Mouse (Mus musculus): ENCODE results near the gene Hpse2. TPM values are rescaled to one million over a fixed set of nuclear protein-coding genes. Genes with fewer than 3 reads are reported as not detected.
"Not testable (repeated sequence)": the region's sequence is repeated elsewhere in the genome, so short reads cannot be mapped to it uniquely, and the experiment has no call there.

Hpse2 gene
- polyA plus RNA-seq, 1 experiment from 2014 or later = 0.73 TPM

- Histone ChIP-seq H3K27me3 (ENCODE audit: control insufficient read depth, insufficient read depth, low read length) (peaks cover 59% of the 10 kb centered on the region), H3K4me2 (replicated peaks; ENCODE audit: low read depth, low read length) (peak overlapping the region; percentile 36), H3K4me3 (ENCODE audit: low read depth, low read length) (peak overlapping the region; percentile 23), H3K9me3 (ENCODE audit: control insufficient read depth, low read length) (no peaks in the 10 kb centered on the region), H3K27ac (ENCODE audit: low read depth, low read length) (no peak overlapping the region), H3K36me3 (ENCODE audit: control insufficient read depth, insufficient read depth, low read length) (no peaks in the 10 kb centered on the region), H3K4me1 (replicated peaks; ENCODE audit: control insufficient read depth, insufficient read depth, low read length) (peaks cover 8% of the 10 kb centered on the region), H3K9ac (ENCODE audit: low read depth, low read length) (no peak overlapping the region)
- peak; percentile 68 for DNase-seq (ENCODE audit: low spot score)
- 1% methylated on average over 48 of the region's 48 CpGs for WGBS
- no peak for ATAC-seq (ENCODE audit: low FRiP score)
Measured at GRCm38 (mm10) chr19:43386041-43386952, 1.9 kb downstream of the Hpse2 start.

GRCm38 (mm10) chr19:43385451-43385850 lies 2.7 kb downstream of the Hpse2 start:
- H3K27ac ChIP-seq (ENCODE audit: low read depth, low read length) = no peak overlapping the region
- peaks cover 59% of the 10 kb centered on the region for H3K27me3 ChIP-seq (ENCODE audit: control insufficient read depth, insufficient read depth, low read length)
- H3K9me3 ChIP-seq (ENCODE audit: control insufficient read depth, low read length) = no peaks in the 10 kb centered on the region
- DNase-seq (ENCODE audit: low spot score) (no peak), ATAC-seq (ENCODE audit: low FRiP score) (no peak)
- WGBS = 3% methylated on average over 13 of the region's 13 CpGs
- H3K4me2 ChIP-seq (replicated peaks; ENCODE audit: low read depth, low read length) = peak overlapping the region; percentile 32; the same call in 1 of the 2 replicates
- H3K36me3 ChIP-seq (ENCODE audit: control insufficient read depth, insufficient read depth, low read length) = no peaks in the 10 kb centered on the region
- no peak overlapping the region for H3K9ac ChIP-seq (ENCODE audit: low read depth, low read length)
- peaks cover 8% of the 10 kb centered on the region for H3K4me1 ChIP-seq (replicated peaks; ENCODE audit: control insufficient read depth, insufficient read depth, low read length)
- H3K4me3 ChIP-seq (ENCODE audit: low read depth, low read length) = peak overlapping the region; percentile 27

GRCm38 (mm10) chr19:43384978-43385431 lies 3.1 kb downstream of the Hpse2 start:
- Histone ChIP-seq H3K27ac (ENCODE audit: low read depth, low read length) (no peak overlapping the region), H3K36me3 (ENCODE audit: control insufficient read depth, insufficient read depth, low read length) (no peaks in the 10 kb centered on the region), H3K4me3 (ENCODE audit: low read depth, low read length) (peak overlapping the region; percentile 27), H3K9ac (ENCODE audit: low read depth, low read length) (no peak overlapping the region), H3K4me2 (replicated peaks; ENCODE audit: low read depth, low read length) (peak overlapping the region; percentile 32), H3K9me3 (ENCODE audit: control insufficient read depth, low read length) (no peaks in the 10 kb centered on the region), H3K4me1 (replicated peaks; ENCODE audit: control insufficient read depth, insufficient read depth, low read length) (peaks cover 8% of the 10 kb centered on the region), H3K27me3 (ENCODE audit: control insufficient read depth, insufficient read depth, low read length) (peaks cover 59% of the 10 kb centered on the region)
- no peak for ATAC-seq (ENCODE audit: low FRiP score)
- peak; percentile 70 for DNase-seq (ENCODE audit: low spot score)
- WGBS = 0% methylated on average over 25 of the region's 25 CpGs

- H3K27ac ChIP-seq (ENCODE audit: low read depth, low read length) = no peak overlapping the region
- DNase-seq (ENCODE audit: low spot score) = peak; percentile 39
- WGBS = under 1% methylated on average over 19 of the region's 19 CpGs
- no peak overlapping the region for H3K9ac ChIP-seq (ENCODE audit: low read depth, low read length)
- H3K4me1 ChIP-seq (replicated peaks; ENCODE audit: control insufficient read depth, insufficient read depth, low read length) = peaks cover 8% of the 10 kb centered on the region
- H3K27me3 ChIP-seq (ENCODE audit: control insufficient read depth, insufficient read depth, low read length) = peaks cover 57% of the 10 kb centered on the region
- H3K36me3 ChIP-seq (ENCODE audit: control insufficient read depth, insufficient read depth, low read length) = no peaks in the 10 kb centered on the region
- peak overlapping the region; percentile 27 for H3K4me3 ChIP-seq (ENCODE audit: low read depth, low read length)
- ATAC-seq (ENCODE audit: low FRiP score) = no peak
- H3K4me2 ChIP-seq (replicated peaks; ENCODE audit: low read depth, low read length) = peak overlapping the region; percentile 32
- no peaks in the 10 kb centered on the region for H3K9me3 ChIP-seq (ENCODE audit: control insufficient read depth, low read length)
Measured at GRCm38 (mm10) chr19:43384346-43384977, 3.7 kb downstream of the Hpse2 start.

- Histone ChIP-seq H3K27me3 (ENCODE audit: control insufficient read depth, insufficient read depth, low read length) (no peaks in the 10 kb centered on the region), H3K9ac (ENCODE audit: low read depth, low read length) (no peak overlapping the region), H3K9me3 (ENCODE audit: control insufficient read depth, low read length) (no peaks in the 10 kb centered on the region), H3K4me2 (replicated peaks; ENCODE audit: low read depth, low read length) (no peak overlapping the region), H3K4me3 (ENCODE audit: low read depth, low read length) (no peak overlapping the region), H3K4me1 (replicated peaks; ENCODE audit: control insufficient read depth, insufficient read depth, low read length) (no peaks in the 10 kb centered on the region), H3K36me3 (ENCODE audit: control insufficient read depth, insufficient read depth, low read length) (no peaks in the 10 kb centered on the region), H3K27ac (ENCODE audit: low read depth, low read length) (no peak overlapping the region)
- ATAC-seq (ENCODE audit: low FRiP score) (no peak), DNase-seq (ENCODE audit: low spot score) (no peak)
- WGBS = 81% methylated on average over 3 of the region's 3 CpGs
Measured at GRCm38 (mm10) chr19:43358830-43359229, 29.3 kb downstream of the Hpse2 start.

- Histone ChIP-seq H3K27me3 (ENCODE audit: control insufficient read depth, insufficient read depth, low read length) (no peaks in the 10 kb centered on the region), H3K4me2 (replicated peaks; ENCODE audit: low read depth, low read length) (no peak overlapping the region), H3K4me3 (ENCODE audit: low read depth, low read length) (no peak overlapping the region), H3K9ac (ENCODE audit: low read depth, low read length) (no peak overlapping the region), H3K9me3 (ENCODE audit: control insufficient read depth, low read length) (no peaks in the 10 kb centered on the region), H3K36me3 (ENCODE audit: control insufficient read depth, insufficient read depth, low read length) (no peaks in the 10 kb centered on the region), H3K27ac (ENCODE audit: low read depth, low read length) (no peak overlapping the region), H3K4me1 (replicated peaks; ENCODE audit: control insufficient read depth, insufficient read depth, low read length) (no peaks in the 10 kb centered on the region)
- no peak for ATAC-seq (ENCODE audit: low FRiP score)
- peak; percentile 35 for DNase-seq (ENCODE audit: low spot score)
Measured at GRCm38 (mm10) chr19:43311125-43311524, 77.0 kb downstream of the Hpse2 start.

- DNase-seq (ENCODE audit: low spot score) = peak; percentile 5
- Histone ChIP-seq H3K4me2 (replicated peaks; ENCODE audit: low read depth, low read length) (no peak overlapping the region), H3K4me1 (replicated peaks; ENCODE audit: control insufficient read depth, insufficient read depth, low read length) (no peaks in the 10 kb centered on the region), H3K27me3 (ENCODE audit: control insufficient read depth, insufficient read depth, low read length) (no peaks in the 10 kb centered on the region), H3K4me3 (ENCODE audit: low read depth, low read length) (no peak overlapping the region), H3K36me3 (ENCODE audit: control insufficient read depth, insufficient read depth, low read length) (no peaks in the 10 kb centered on the region), H3K9me3 (ENCODE audit: control insufficient read depth, low read length) (no peaks in the 10 kb centered on the region), H3K9ac (ENCODE audit: low read depth, low read length) (no peak overlapping the region), H3K27ac (ENCODE audit: low read depth, low read length) (no peak overlapping the region)
- no peak for ATAC-seq (ENCODE audit: low FRiP score)
Measured at GRCm38 (mm10) chr19:43306756-43307155, 81.4 kb downstream of the Hpse2 start.

- not testable (repeated sequence) for DNase-seq (ENCODE audit: low spot score); ATAC-seq (ENCODE audit: low FRiP score)
Measured at GRCm38 (mm10) chr19:43281336-43281735, 106.8 kb downstream of the Hpse2 start.

More at GRCm38 (mm10) chr19:43281336-43281735, 106.8 kb downstream of the Hpse2 start:
- not testable (repeated sequence) for H3K27me3 ChIP-seq (ENCODE audit: control insufficient read depth, insufficient read depth, low read length); H3K27ac ChIP-seq (ENCODE audit: low read depth, low read length); H3K4me2 ChIP-seq (replicated peaks; ENCODE audit: low read depth, low read length); H3K9ac ChIP-seq (ENCODE audit: low read depth, low read length); H3K36me3 ChIP-seq (ENCODE audit: control insufficient read depth, insufficient read depth, low read length); H3K4me1 ChIP-seq (replicated peaks; ENCODE audit: control insufficient read depth, insufficient read depth, low read length); H3K9me3 ChIP-seq (ENCODE audit: control insufficient read depth, low read length); H3K4me3 ChIP-seq (ENCODE audit: low read depth, low read length)
- 86% methylated on average over 1 of the region's 1 CpGs for WGBS

Measured in hindbrain, embryonic 11.5 days (tissue).